Mouse (Mus musculus): ENCODE measurements around the gene Ear6. TPM values are rescaled to one million over a fixed set of nuclear protein-coding genes. Genes with fewer than 3 reads are reported as not detected.
A peak's percentile ranks its signal among the peaks of the same experiment; 100 is the strongest.

Ear6 gene
- polyA plus RNA-seq, 3 experiments from 2014 or later = not detected

DNA sequence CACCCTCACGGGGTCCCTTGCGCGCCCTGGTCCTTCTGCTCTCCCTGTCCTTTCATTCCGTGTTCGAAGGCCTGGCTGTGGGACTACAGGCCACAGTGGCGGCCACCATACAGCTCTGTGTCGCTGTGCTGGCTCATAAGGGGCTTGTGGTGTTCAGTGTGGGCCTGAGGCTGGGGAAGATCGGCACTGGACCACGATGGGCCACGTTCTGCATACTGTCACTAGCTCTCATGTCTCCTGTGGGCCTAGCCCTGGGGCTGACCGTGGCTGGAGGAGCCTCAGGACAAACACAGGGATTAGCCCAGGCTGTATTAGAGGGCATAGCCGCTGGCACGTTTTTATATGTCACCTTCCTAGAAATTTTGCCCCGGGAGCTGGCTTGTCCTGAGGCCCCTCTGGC is 41.6 kb downstream of the Ear6 start:
- no peak for ATAC-seq

GRCm38 (mm10) chr14:51896019-51896418 is 42.5 kb downstream of the Ear6 start:
- ATAC-seq = no peak

- no peak for ATAC-seq
Measured at GRCm38 (mm10) chr14:51896539-51897170, 43.2 kb downstream of the Ear6 start.

- ATAC-seq = no peak
Measured at GRCm38 (mm10) chr14:51899351-51899750, 45.9 kb downstream of the Ear6 start.

- ATAC-seq = peak; percentile 86
Measured at GRCm38 (mm10) chr14:51902806-51903710, 49.6 kb downstream of the Ear6 start.

- no peak for ATAC-seq
Measured at GRCm38 (mm10) chr14:51903782-51904181, 50.3 kb downstream of the Ear6 start.

Other genes starting within 250 kb of the Ear6 start
- gene Gm17078, start 242.4 kb upstream of the Ear6 start, polyA plus RNA-seq (2017; shearing (Covaris generic)) = not detected
- gene Gm4181, start 218.0 kb upstream of the Ear6 start, polyA plus RNA-seq (2017; shearing (Covaris generic)) = not detected
- gene Gm17079, start 158.2 kb upstream of the Ear6 start, polyA plus RNA-seq (2017; shearing (Covaris generic)) = not detected
- gene Gm5800, start 136.5 kb upstream of the Ear6 start, polyA plus RNA-seq (2017; shearing (Covaris generic)) = not detected
- gene Ang4, start 80.1 kb upstream of the Ear6 start, polyA plus RNA-seq (2017; shearing (Covaris generic)) = not detected
- gene AY358078, start 53.7 kb upstream of the Ear6 start, polyA plus RNA-seq (2017; shearing (Covaris generic)) = not detected
- gene Mettl17, start 31.1 kb downstream of the Ear6 start, polyA plus RNA-seq (2017; shearing (Covaris generic)) = 10 to 100 TPM; 26.7 to 75.2 (median 69.3) TPM
- under 1 TPM; 0.29 to 0.40 (median 0.34) TPM for gene Slc39a2, start 39.2 kb downstream of the Ear6 start, polyA plus RNA-seq (2017; shearing (Covaris generic))
- gene Ndrg2, start 60.5 kb downstream of the Ear6 start, polyA plus RNA-seq (2017; shearing (Covaris generic)) = 10 to 100 TPM in 2 of 3 experiments, 1 to 10 TPM in 1; 9.3 to 31.1 (median 21.3) TPM
- gene Tppp2, start 64.7 kb downstream of the Ear6 start, polyA plus RNA-seq (2017; shearing (Covaris generic)) = not detected
- gene Rnase13, start 69.1 kb downstream of the Ear6 start, polyA plus RNA-seq (2017; shearing (Covaris generic)) = not detected
- gene Arhgef40, start 131.0 kb downstream of the Ear6 start, polyA plus RNA-seq (2017; shearing (Covaris generic)) = 1 to 10 TPM in 1 of 3 experiments, under 1 TPM in 2; 0.41 to 1.3 (median 0.90) TPM
- gene Tmem253, start 162.0 kb downstream of the Ear6 start, polyA plus RNA-seq (2017; shearing (Covaris generic)) = under 1 TPM in 1 of 3 experiments, not detected in 2; 0.87 TPM
- gene Zfp219, start 167.0 kb downstream of the Ear6 start, polyA plus RNA-seq (2017; shearing (Covaris generic)) = 1 to 10 TPM; 1.4 to 1.9 (median 1.6) TPM
- not detected for gene Olfr221, start 188.8 kb downstream of the Ear6 start, polyA plus RNA-seq (2017; shearing (Covaris generic))

Data from inflammation-experienced regulatory T-cells, adult 6 months (primary cell).